Mouse (Mus musculus) duodenum, adult 2 months (tissue): Measurements from ENCODE around the gene Olfr1346. TPM values are rescaled to one million over a fixed set of nuclear protein-coding genes. Genes with fewer than 3 reads are reported as not detected.

ENCODE experiments used
- polyA plus RNA-seq: library from polyadenylated mRNA; depleted of rRNA; stranded (reverse); fragments of >200 nt; gene quantifications from 2 replicates; pipeline ENCODE4 v1.2.3, GENCODE M21; 2012; ENCODE audit warnings: low replicate concordance; rRNA removed

Olfr1346 gene
- polyA plus RNA-seq, result not detected in 2 replicates

DNA sequence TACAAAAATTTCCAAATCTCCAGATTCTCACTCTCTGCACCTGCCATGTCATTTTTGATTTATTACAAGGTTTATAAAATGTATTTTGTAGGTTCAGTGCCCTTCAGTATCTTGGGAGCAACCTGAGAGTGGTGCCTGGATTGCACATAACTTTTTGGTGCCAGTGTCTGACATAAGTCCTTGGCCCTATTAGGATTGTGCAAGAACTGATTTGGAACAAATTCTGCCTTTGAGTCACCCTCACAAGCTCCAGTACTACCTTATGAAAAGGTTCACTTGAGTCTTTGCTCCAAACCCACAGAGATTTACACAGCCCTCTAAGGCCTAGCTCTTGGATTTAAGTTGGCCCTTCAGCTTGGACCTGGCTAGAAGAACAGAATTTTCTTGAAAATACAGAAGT lies at the start of gene Olfr1346:
Gene Olfr1346 (plus strand): TSS at position 151 of the 400 bp plus-strand sequence.

DNA sequence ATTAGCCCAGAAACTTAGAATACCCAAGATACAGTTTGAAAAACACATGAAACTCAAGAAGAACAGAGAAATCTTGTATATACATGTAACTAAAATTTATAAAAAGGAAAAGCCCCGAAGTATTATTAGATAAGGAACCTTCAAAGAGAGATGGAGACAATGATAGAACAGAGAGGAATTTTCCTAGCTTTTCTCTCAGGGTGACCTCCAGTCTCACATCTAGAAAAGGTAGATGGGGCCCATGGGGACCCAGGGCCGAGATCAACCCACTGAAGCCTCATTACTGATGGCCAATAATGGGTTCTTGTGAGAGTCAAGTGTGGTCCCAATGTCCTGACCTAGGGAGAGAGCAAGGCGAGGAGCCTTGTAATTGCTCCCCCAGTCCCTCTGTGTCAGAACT lies 28.5 kb upstream of the Olfr1346 start, which contains the start of gene Olfr1344:
Gene Olfr1344 (plus strand): TSS at position 301 of the 400 bp plus-strand sequence.

DNA sequence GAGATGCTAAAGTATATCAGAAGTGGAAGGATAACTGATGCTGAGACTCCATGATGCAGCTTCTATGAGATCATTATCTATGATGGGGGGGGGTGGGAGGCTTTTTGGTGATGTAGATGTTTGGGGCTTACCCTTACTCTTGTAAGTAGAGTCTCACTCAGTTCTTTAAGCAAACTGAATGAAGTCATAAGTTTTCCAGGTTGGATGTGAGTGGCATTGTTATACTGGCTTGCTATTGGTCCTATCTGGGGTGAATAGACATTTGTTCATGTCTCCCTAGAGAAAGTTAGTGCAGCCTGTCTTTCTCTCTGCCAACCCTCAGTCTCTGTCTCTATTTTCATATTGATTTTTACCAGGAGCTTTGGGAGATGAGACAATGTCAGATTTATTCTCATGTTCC lies 11.0 kb upstream of the Olfr1346 start, which contains the start of gene Olfr1336:
Gene Olfr1336 (plus strand): TSS at position 301 of the 400 bp plus-strand sequence.

DNA sequence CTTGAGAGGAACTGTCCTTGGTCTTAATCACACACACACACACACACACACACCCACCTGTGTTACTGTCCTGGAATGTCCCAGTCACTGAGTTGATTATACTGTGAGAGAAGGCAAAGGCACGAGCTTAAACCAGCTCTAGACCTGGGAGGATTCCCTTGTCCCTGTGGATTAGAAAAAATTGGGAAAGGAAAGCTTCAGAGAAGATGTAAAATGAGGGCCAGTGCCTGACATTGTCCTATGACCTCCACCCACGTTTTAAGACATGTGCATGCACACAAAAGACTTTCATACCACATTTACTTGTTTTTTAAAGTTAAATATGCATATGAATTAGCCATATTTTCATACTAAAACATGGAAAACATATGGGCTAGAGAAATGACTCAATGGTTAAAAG lies 19.9 kb downstream of the Olfr1346 start, which contains the start of gene Olfr5:
Gene Olfr5 (minus strand): TSS at position 101 of the 400 bp plus-strand sequence.

DNA sequence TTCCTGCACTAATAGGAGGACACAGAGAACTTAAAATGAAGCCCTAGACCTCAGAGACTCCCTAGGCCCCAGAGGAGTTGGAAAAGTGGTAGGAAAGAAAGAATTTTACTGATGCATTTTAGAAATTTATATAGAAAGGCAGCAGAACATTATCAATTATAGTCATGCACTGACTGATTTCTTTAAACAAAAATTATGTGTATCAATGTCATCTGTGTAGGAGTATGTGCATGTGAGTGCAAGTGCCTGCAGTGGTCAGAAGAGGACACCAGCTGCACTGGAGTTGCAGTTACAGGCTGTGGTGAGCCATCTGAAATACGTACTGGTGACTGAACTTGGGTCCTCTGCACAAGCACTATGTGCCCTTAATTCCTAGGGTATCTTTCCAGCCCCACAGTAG lies 32.8 kb downstream of the Olfr1346 start, which contains the start of gene Olfr1347:
Gene Olfr1347 (minus strand): TSS at position 101 of the 400 bp plus-strand sequence.

DNA sequence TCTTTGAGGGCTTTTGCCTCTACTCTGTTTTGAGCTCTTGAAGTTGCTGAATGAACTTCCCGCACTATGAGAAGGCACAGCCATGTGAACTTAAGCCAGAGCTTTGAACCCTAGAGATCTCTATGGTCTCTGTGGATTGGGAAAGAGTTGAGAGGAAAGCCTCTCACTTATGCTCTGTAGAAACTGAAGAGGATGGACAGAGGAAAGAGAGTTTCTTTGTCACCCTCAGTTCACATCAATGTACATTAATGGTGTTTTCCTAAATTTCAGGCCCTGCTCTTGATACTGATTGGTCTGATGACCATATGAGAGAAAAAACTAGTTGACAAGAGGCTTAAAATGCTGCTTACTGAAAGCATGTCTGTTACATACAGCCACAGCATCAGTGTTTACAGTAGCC lies 41.7 kb downstream of the Olfr1346 start, which contains the start of gene Olfr1348:
Gene Olfr1348 (minus strand): TSS at position 101 of the 400 bp plus-strand sequence.

DNA sequence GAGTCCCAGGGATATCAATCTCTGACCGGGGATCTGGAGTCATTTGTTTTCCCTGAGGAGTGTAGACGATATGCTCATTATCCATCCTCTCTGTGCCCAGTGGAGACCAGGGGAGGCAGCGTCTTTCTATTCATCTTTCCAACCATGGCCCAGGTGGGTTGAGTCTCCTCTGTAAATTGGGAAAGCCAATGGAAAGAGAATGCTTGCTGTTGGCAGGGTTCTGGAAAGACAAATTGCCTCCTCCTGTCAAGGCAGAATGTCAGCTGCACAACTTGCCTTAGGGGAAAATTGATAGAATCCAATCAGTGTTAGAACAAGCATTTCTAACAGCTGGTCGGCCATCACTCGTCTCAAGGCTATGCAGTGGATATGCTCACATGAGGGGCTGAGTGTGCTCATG lies 55.9 kb downstream of the Olfr1346 start, which contains the start of gene Olfr1349:
Gene Olfr1349 (minus strand): TSS at position 101 of the 400 bp plus-strand sequence.

Other genes starting within 250 kb of the Olfr1346 start
- gene Zscan5b, start 244.8 kb upstream of the Olfr1346 start, polyA plus RNA-seq, result not detected in 2 replicates
- not detected in 2 replicates for gene Epp13, start 214.4 kb upstream of the Olfr1346 start, polyA plus RNA-seq
- 0.12 TPM in 1 of 2 replicates, not detected in the other for gene Zfp667, start 180.5 kb upstream of the Olfr1346 start, polyA plus RNA-seq
- gene Zfp583, start 135.8 kb upstream of the Olfr1346 start, polyA plus RNA-seq, result not detected in 2 replicates
- not detected in 2 replicates for gene Gm3854, start 123.3 kb upstream of the Olfr1346 start, polyA plus RNA-seq
- gene Zfp78, start 103.8 kb upstream of the Olfr1346 start, polyA plus RNA-seq, result 0.02 TPM in 1 of 2 replicates, not detected in the other
- gene Zfp28, start 83.8 kb upstream of the Olfr1346 start, polyA plus RNA-seq, result 0.18 and 0.23 TPM in 2 replicates
- not detected in 2 replicates for gene Smim17, start 68.4 kb upstream of the Olfr1346 start, polyA plus RNA-seq
- not detected in 2 replicates for gene Gm20715, start 56.8 kb upstream of the Olfr1346 start, polyA plus RNA-seq
- not detected in 2 replicates for gene Olfr1344, start 28.4 kb upstream of the Olfr1346 start, polyA plus RNA-seq
- not detected in 2 replicates for gene Olfr1336, start 10.9 kb upstream of the Olfr1346 start, polyA plus RNA-seq
- gene Olfr5, start 19.8 kb downstream of the Olfr1346 start, polyA plus RNA-seq, result not detected in 2 replicates
- gene Olfr1347, start 32.7 kb downstream of the Olfr1346 start, polyA plus RNA-seq, result not detected in 2 replicates
- not detected in 2 replicates for gene Olfr1348, start 41.6 kb downstream of the Olfr1346 start, polyA plus RNA-seq
- not detected in 2 replicates for gene Olfr1349, start 55.8 kb downstream of the Olfr1346 start, polyA plus RNA-seq
- gene Olfr1350, start 97.7 kb downstream of the Olfr1346 start, polyA plus RNA-seq, result not detected in 2 replicates
- 0.04 TPM in 1 of 2 replicates, not detected in the other for gene Zim1, start 229.3 kb downstream of the Olfr1346 start, polyA plus RNA-seq